Mouse (Mus musculus) liver, embryonic 13.5 days (tissue): ENCODE data around the gene Folr2. TPM values are rescaled to one million over a fixed set of nuclear protein-coding genes. Genes with fewer than 3 reads are reported as not detected.

ENCODE experiments used
- ATAC-seq: fragments of 200-750 bp; cut with Nextera tagmentation; 2 replicates; pipeline ENCODE4 v1.8.0; 2017; ENCODE audit warnings: low read depth, mild to moderate bottlenecking, moderate number of reproducible peaks, moderate library complexity
- DNase-seq: peaks from one replicate; pipeline ENCODE4 v3.0.0; 2022
- H3K27ac ChIP-seq: fragments of 300-500 bp; sonication (generic); 2 replicates; pipeline ENCODE4 v1.5.1; 2015; ENCODE audit warnings: moderate library complexity, mild to moderate bottlenecking, inconsistent platforms
- H3K27me3 ChIP-seq: fragments of 300-500 bp; sonication (generic); 2 replicates; pipeline ENCODE4 v1.6.1; 2015; ENCODE audit warnings: mild to moderate bottlenecking, inconsistent platforms
- H3K36me3 ChIP-seq: fragments of 300-500 bp; sonication (generic); 2 replicates; pipeline ENCODE4 v1.6.1; 2015; ENCODE audit warnings: mild to moderate bottlenecking, inconsistent platforms
- H3K4me1 ChIP-seq: fragments of 300-500 bp; sonication (generic); replicated peaks from 2 replicates; pipeline ENCODE4 v1.6.1; 2015; ENCODE audit warnings: inconsistent platforms
- H3K4me2 ChIP-seq: fragments of 300-500 bp; sonication (generic); 2 replicates; pipeline ENCODE4 v1.6.1; 2015; ENCODE audit warnings: inconsistent platforms, mild to moderate bottlenecking, moderate library complexity
- H3K4me3 ChIP-seq: fragments of 300-500 bp; sonication (generic); replicated peaks from 2 replicates; pipeline ENCODE4 v1.5.1; 2015; ENCODE audit warnings: mild to moderate bottlenecking, inconsistent platforms
- H3K9ac ChIP-seq: fragments of 300-500 bp; sonication (generic); 2 replicates; pipeline ENCODE4 v1.6.1; 2015; ENCODE audit warnings: mild to moderate bottlenecking, inconsistent platforms
- H3K9me3 ChIP-seq: fragments of 300-500 bp; sonication (generic); replicated peaks from 2 replicates; pipeline ENCODE4 v1.6.1; 2016; ENCODE audit warnings: inconsistent platforms
- WGBS: fragments of 180-500 bp; shearing (Covaris S2); methylation state at CpG from one replicate; pipeline ENCODE4 v1.1.7; 2015; ENCODE audit not compliant: insufficient replicate concordance; 5-methylcytosine and 5-hydroxymethylcytosine counted together
- polyA plus RNA-seq: library from polyadenylated mRNA; unstranded; fragments of >200 nt; fragmentation: Nextera tagmentation; extraction: Ambion mirVana; gene quantifications from 2 replicates; pipeline ENCODE4 v1.2.1, GENCODE M21; 2015

Folr2 gene
- polyA plus RNA-seq, 1 experiment from 2014 or later: 4.4 TPM

GRCm38 (mm10) chr7:101884160-101884559 is 27.2 kb upstream of the Folr2 start:
- no peaks in the 10 kb centered on the region for H3K36me3 ChIP-seq
- DNase-seq (no peak), ATAC-seq (no peak)
- H3K4me2 ChIP-seq: no peak overlapping the region
- no peaks in the 10 kb centered on the region for H3K27me3 ChIP-seq
- no peak overlapping the region for H3K4me3 ChIP-seq
- WGBS: 92% methylated on average over 4 of the region's 4 CpGs
- no peak overlapping the region for H3K27ac ChIP-seq
- H3K9ac ChIP-seq: no peak overlapping the region
- no peaks in the 10 kb centered on the region; the same call in 1 of the 2 replicates for H3K4me1 ChIP-seq
- H3K9me3 ChIP-seq: no peaks in the 10 kb centered on the region

- peak; percentile 55; the same call in 1 of the 2 replicates for ATAC-seq
- no peak overlapping the region for H3K4me2 ChIP-seq
- no peak overlapping the region for H3K4me3 ChIP-seq
- H3K9ac ChIP-seq: no peak overlapping the region
- no peak overlapping the region for H3K27ac ChIP-seq
- H3K9me3 ChIP-seq: no peaks in the 10 kb centered on the region
- no peak for DNase-seq
- H3K27me3 ChIP-seq: no peaks in the 10 kb centered on the region
- no peaks in the 10 kb centered on the region for H3K36me3 ChIP-seq
- H3K4me1 ChIP-seq: no peaks in the 10 kb centered on the region; the same call in 1 of the 2 replicates
- 58% methylated on average over 9 of the region's 9 CpGs for WGBS
Observed at GRCm38 (mm10) chr7:101882413-101883154, 25.6 kb upstream of the Folr2 start.

- H3K27me3 ChIP-seq: no peaks in the 10 kb centered on the region
- H3K4me1 ChIP-seq: no peaks in the 10 kb centered on the region; the same call in 1 of the 2 replicates
- no peaks in the 10 kb centered on the region for H3K9me3 ChIP-seq
- no peak overlapping the region for H3K27ac ChIP-seq
- ATAC-seq: no peak
- WGBS: 42% methylated on average over 4 of the region's 4 CpGs
- H3K9ac ChIP-seq: no peak overlapping the region
- DNase-seq: no peak
- H3K4me2 ChIP-seq: no peak overlapping the region
- H3K36me3 ChIP-seq: no peaks in the 10 kb centered on the region
- H3K4me3 ChIP-seq: no peak overlapping the region
Observed at GRCm38 (mm10) chr7:101880855-101881254, 23.9 kb upstream of the Folr2 start.

- Histone ChIP-seq H3K27ac (no peak overlapping the region), H3K4me3 (no peak overlapping the region), H3K4me2 (no peak overlapping the region), H3K4me1 (peaks cover 4% of the 10 kb centered on the region; the same call in 1 of the 2 replicates), H3K9ac (no peak overlapping the region), H3K36me3 (no peaks in the 10 kb centered on the region), H3K27me3 (no peaks in the 10 kb centered on the region), H3K9me3 (no peaks in the 10 kb centered on the region)
- DNase-seq: no peak
- no peak for ATAC-seq
- 66% methylated on average over 1 of the region's 1 CpGs for WGBS
Observed at GRCm38 (mm10) chr7:101875978-101876377, 19.0 kb upstream of the Folr2 start.

GRCm38 (mm10) chr7:101871296-101871695 is 14.3 kb upstream of the Folr2 start:
- ATAC-seq: no peak
- Histone ChIP-seq H3K4me1 (peaks cover 4% of the 10 kb centered on the region; the same call in 1 of the 2 replicates), H3K9me3 (no peaks in the 10 kb centered on the region), H3K36me3 (no peaks in the 10 kb centered on the region), H3K27me3 (no peaks in the 10 kb centered on the region), H3K4me2 (no peak overlapping the region), H3K27ac (no peak overlapping the region), H3K4me3 (no peak overlapping the region), H3K9ac (no peak overlapping the region)
- 65% methylated on average over 3 of the region's 3 CpGs for WGBS
- DNase-seq: no peak

- WGBS: 54% methylated on average over 2 of the region's 2 CpGs
- Histone ChIP-seq H3K36me3 (no peaks in the 10 kb centered on the region), H3K4me3 (no peak within 1 kb of the TSS), H3K27me3 (no peaks in the 10 kb centered on the region), H3K9ac (no peak within 1 kb of the TSS), H3K27ac (no peak within 1 kb of the TSS), H3K4me2 (no peak within 1 kb of the TSS), H3K4me1 (peaks cover 4% of the 10 kb centered on the region; the same call in 1 of the 2 replicates), H3K9me3 (no peaks in the 10 kb centered on the region)
- no peak for ATAC-seq
- DNase-seq: no peak
Observed at GRCm38 (mm10) chr7:101870629-101871028, 13.6 kb upstream of the Folr2 start, which contains the start of gene Folr1. Gene Folr1 (minus strand): TSS chr7:101870788.

- peaks cover 4% of the 10 kb centered on the region; the same call in 1 of the 2 replicates for H3K4me1 ChIP-seq
- DNase-seq: no peak
- no peak overlapping the region for H3K9ac ChIP-seq
- no peak for ATAC-seq
- H3K4me2 ChIP-seq: no peak overlapping the region
- 68% methylated on average over 7 of the region's 7 CpGs for WGBS
- no peak overlapping the region for H3K27ac ChIP-seq
- H3K36me3 ChIP-seq: no peaks in the 10 kb centered on the region
- no peaks in the 10 kb centered on the region for H3K27me3 ChIP-seq
- no peaks in the 10 kb centered on the region for H3K9me3 ChIP-seq
- H3K4me3 ChIP-seq: no peak overlapping the region
Observed at GRCm38 (mm10) chr7:101869163-101869500, 12.1 kb upstream of the Folr2 start.

- peaks cover 4% of the 10 kb centered on the region; the same call in 1 of the 2 replicates for H3K4me1 ChIP-seq
- no peaks in the 10 kb centered on the region for H3K27me3 ChIP-seq
- 69% methylated on average over 13 of the region's 13 CpGs for WGBS
- no peaks in the 10 kb centered on the region for H3K36me3 ChIP-seq
- H3K9me3 ChIP-seq: no peaks in the 10 kb centered on the region
- ATAC-seq (no peak), DNase-seq (no peak)
- H3K4me3 ChIP-seq: no peak overlapping the region
- no peak overlapping the region for H3K27ac ChIP-seq
- no peak overlapping the region for H3K9ac ChIP-seq
- no peak overlapping the region for H3K4me2 ChIP-seq
Observed at GRCm38 (mm10) chr7:101868241-101869162, 11.5 kb upstream of the Folr2 start.

GRCm38 (mm10) chr7:101867482-101867881 is 10.5 kb upstream of the Folr2 start:
- peaks cover 4% of the 10 kb centered on the region; the same call in 1 of the 2 replicates for H3K4me1 ChIP-seq
- DNase-seq: no peak
- H3K9me3 ChIP-seq: no peaks in the 10 kb centered on the region
- H3K9ac ChIP-seq: no peak overlapping the region
- H3K4me2 ChIP-seq: no peak overlapping the region
- ATAC-seq: no peak
- H3K27me3 ChIP-seq: no peaks in the 10 kb centered on the region
- H3K27ac ChIP-seq: no peak overlapping the region
- no peak overlapping the region for H3K4me3 ChIP-seq
- H3K36me3 ChIP-seq: no peaks in the 10 kb centered on the region
- 81% methylated on average over 4 of the region's 4 CpGs for WGBS

GRCm38 (mm10) chr7:101866491-101867265 is 9.7 kb upstream of the Folr2 start:
- WGBS: 67% methylated on average over 11 of the region's 11 CpGs
- Histone ChIP-seq H3K27me3 (no peaks in the 10 kb centered on the region), H3K4me3 (no peak overlapping the region), H3K4me1 (peaks cover 4% of the 10 kb centered on the region; the same call in 1 of the 2 replicates), H3K9me3 (no peaks in the 10 kb centered on the region), H3K27ac (no peak overlapping the region), H3K36me3 (no peaks in the 10 kb centered on the region), H3K9ac (no peak overlapping the region), H3K4me2 (no peak overlapping the region)
- ATAC-seq: no peak
- no peak for DNase-seq

GRCm38 (mm10) chr7:101863415-101863814 is 6.4 kb upstream of the Folr2 start, which contains the start of gene Anapc15:
Gene Anapc15 (plus strand): TSS chr7:101863715.
- Histone ChIP-seq H3K27ac (no peak within 1 kb of the TSS), H3K9ac (no peak within 1 kb of the TSS), H3K36me3 (no peaks in the 10 kb centered on the region), H3K4me1 (no peaks in the 10 kb centered on the region), H3K4me2 (no peak within 1 kb of the TSS), H3K4me3 (no peak within 1 kb of the TSS), H3K9me3 (no peaks in the 10 kb centered on the region), H3K27me3 (no peaks in the 10 kb centered on the region)
- DNase-seq (no peak), ATAC-seq (no peak)
- 38% methylated on average over 3 of the region's 3 CpGs for WGBS
